Mouse (Mus musculus) ES-CJ7 (cell line): ENCODE measurements around the gene 4930568D16Rik.

Source experiments
- DNase-seq: peaks from one replicate; pipeline ENCODE4 v3.0.0; 2011; ENCODE audit warnings: low read depth, low spot score

The 4930568D16Rik gene

DNA sequence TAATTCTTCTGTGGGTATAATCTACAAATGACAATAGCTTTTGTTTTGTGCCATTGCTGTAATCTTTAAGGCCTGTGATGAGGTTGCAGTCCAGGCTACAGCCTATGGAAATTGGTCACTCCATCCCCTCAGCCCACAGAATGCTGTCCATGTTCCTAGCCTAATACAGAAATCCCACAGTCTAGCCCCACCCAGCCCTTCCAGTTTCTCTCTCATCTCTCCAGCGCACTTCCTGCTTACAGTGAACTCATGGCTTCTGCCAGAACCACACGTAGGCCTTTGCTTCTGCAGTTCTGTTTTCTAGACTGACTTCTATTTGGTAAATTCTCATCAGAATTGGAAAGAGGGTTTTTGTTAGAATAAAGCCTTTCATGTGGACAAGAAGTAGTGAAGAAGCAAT is 21.5 kb downstream of the 4930568D16Rik start:
- DNase-seq = no peak

- DNase-seq = peak; percentile 47
These were observed 24.9 kb downstream of the 4930568D16Rik start for GRCm38 (mm10) chr2:35342605-35343004.

- no peak for DNase-seq
These were observed 28.8 kb downstream of the 4930568D16Rik start for GRCm38 (mm10) chr2:35338707-35339106.

- DNase-seq = no peak
These were observed 29.5 kb downstream of the 4930568D16Rik start for GRCm38 (mm10) chr2:35338036-35338435.

DNA sequence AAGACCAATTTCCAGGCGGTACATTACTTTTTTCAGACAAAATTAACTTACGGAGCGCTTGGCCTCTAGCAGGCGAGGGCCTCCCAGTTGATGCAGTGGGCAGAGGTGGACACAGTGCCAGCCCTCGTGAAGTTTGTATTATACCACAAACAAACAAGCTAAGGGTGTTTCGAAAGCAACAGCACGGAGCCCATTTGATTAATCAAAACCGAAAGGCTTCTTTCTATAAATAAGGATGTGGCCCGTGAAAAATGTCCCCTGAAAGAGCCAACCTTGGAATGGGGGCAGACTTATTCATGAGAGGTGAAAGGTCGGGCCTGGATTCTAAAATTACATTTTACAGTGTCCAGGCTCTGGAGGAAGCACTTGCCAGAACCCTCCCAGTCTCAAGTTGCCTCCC is 30.1 kb downstream of the 4930568D16Rik start:
- no peak for DNase-seq

GRCm38 (mm10) chr2:35336388-35337280 is 30.9 kb downstream of the 4930568D16Rik start, which contains the start of gene Stom:
Gene Stom, minus strand, starts transcription at chr2:35336976.
- DNase-seq = peak; percentile 98

- no peak for DNase-seq
These were observed 31.9 kb downstream of the 4930568D16Rik start for GRCm38 (mm10) chr2:35335620-35336019.

DNA sequence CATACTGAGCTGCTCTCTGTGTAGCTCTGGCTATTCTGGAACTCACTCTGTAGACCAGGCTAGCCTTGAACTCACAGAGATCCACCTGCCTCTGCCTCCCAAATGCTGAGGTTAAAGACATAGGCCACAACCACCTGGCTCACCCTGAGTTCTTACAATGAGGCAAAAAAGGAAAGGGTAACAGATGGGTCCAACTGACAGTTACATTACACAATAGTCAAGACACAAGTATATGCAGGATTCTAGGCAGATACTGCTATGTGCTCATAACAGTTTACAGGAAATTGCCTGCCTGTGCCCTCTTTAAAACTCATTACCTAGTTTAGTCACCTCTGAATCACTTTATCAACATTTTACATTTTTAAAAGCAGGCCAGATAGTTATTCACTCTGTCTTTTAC is 33.9 kb downstream of the 4930568D16Rik start:
- DNase-seq = no peak

DNA sequence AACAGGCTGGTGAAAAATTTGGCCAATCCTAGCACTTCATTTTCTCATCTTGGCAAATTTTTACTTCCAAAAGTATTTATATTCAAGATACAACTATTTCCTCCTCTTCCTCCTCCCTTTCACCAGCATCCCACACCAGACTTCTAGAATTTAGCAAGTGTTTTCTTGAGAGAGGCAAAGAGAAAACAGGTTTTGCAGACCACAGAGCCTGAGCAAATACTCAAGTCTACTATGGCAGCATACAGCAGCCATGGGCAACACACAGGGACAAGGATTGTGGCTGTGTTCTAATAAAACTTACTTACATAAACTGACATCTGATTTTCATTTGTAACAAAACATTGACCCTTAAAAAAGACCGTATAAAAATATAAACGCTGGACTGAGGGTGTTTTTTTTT is 36.3 kb downstream of the 4930568D16Rik start:
- no peak for DNase-seq

- no peak for DNase-seq
These were observed 38.5 kb downstream of the 4930568D16Rik start for GRCm38 (mm10) chr2:35329061-35329460.

- no peak for DNase-seq
These were observed 39.3 kb downstream of the 4930568D16Rik start for GRCm38 (mm10) chr2:35328064-35328792.

GRCm38 (mm10) chr2:35327583-35327982 is 39.9 kb downstream of the 4930568D16Rik start:
- no peak for DNase-seq

- DNase-seq = no peak
These were observed 40.6 kb downstream of the 4930568D16Rik start for GRCm38 (mm10) chr2:35326931-35327330.

- no peak for DNase-seq
These were observed 41.6 kb downstream of the 4930568D16Rik start for GRCm38 (mm10) chr2:35325930-35326329.

DNA sequence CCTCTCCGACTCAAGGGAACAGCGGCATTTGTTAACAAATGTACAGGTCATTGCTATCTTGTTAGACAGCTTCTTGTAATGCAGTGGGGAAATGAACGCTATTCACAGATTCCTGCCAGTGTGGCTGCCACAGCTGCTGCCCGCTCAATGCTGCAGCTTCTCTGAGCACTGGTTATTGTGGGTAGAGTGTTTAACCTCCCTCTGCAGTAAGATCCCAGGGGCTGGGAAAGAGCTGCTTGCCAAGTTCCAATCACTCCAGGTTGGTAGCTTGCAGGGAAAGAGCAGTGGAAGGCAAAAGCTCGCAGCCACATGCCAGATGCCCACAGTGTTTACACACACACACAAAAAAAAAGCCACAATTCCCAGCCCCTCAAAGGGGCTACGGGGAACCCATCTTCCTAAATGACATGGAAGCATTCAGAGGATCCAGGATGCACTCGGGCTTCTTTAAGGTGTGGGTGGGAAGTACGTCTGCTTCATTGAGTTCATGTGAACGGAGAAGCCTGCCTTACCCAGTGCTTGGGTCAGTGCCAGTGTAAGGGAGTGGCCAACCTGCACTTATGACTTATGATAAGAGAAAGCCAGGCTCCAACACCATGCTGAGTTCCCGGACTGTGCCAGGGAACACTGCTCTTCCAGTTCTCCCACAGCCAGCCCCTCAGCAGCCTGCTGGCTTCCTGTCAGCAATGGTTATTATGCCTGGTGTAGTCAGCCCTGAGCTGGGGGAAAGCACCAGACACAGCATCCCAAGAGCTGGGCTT is 44.9 kb downstream of the 4930568D16Rik start:
- no peak for DNase-seq

- no peak for DNase-seq
These were observed 47.1 kb downstream of the 4930568D16Rik start for GRCm38 (mm10) chr2:35320399-35320798.

- DNase-seq = no peak
These were observed 49.1 kb downstream of the 4930568D16Rik start for GRCm38 (mm10) chr2:35318405-35318804.

GRCm38 (mm10) chr2:35317604-35318003 is 49.9 kb downstream of the 4930568D16Rik start:
- no peak for DNase-seq

DNA sequence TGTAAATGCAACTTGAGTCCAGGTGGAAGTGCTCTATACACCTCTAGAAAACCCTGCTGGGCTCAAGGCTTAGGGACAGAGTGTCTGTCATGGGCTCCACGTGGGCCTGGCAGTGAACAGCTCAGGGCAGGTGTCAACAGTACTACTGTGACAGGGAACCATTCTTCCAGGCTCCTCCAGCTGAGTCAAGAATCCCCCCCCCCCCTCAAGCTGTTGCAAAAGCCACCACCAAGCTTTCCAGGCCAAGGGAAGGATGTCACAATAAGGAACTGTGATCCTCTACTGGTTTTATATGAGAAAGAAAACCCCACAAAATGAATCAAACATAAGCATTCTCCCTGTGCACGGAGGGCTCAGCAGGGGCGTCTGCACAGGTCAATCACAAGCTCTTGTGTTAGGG is 53.2 kb downstream of the 4930568D16Rik start:
- DNase-seq = no peak

DNA sequence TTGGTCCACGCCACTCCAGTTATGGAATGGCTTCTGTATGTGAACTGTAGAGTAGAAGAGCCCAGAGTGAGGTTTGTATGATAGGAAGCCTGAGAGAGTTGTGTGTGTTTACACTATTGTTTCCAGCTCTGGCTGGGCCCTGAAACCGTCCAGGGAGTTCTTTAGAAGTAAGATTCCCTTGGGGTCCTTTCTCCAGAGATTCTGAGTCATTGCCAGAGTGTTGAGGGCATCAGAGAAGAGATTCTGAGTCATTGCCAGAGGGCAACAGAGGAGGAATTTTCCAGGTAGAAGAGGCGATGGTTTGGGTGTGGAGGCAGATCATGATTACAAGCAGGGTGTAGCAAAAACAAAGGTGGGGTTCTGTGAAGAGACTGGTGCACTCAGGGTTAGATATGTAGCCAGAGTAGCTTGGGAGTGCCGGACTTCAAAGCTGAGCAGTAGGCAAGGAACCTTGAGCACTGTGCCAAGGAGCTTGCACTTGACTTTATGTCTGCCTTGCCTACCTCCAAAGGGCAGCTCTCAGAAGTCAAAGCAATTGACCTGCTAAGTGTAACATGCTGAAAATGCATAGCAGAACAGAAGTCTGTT is 57.5 kb downstream of the 4930568D16Rik start:
- no peak for DNase-seq

DNA sequence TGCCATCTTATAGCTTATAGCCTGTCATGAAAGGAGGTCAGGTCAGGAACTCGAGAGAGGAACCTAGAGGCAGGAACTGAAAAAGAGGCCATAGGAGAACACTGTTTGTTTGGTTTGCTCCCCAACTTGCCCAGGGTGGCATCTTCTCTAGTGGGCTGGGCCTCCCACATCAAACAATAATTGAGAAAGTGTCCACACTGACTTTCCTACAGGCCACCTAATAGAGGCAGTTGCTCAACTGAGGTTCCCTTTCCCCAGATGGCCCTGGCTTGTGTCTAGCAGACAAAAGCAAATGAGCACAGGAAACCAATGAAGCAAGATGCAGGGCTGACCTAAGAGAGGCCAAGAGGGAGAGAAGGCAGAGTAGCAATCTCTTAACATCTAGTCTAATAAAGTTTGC is 59.4 kb downstream of the 4930568D16Rik start:
- DNase-seq = no peak
